Comparison of ENCODE assay signal across 8 mouse cellular contexts in genomic region chr4:130138441-130139213, GRCm38 (mm10). TPM values are rescaled to one million over a fixed set of nuclear protein-coding genes. Genes with fewer than 3 reads are reported as not detected.
A peak's percentile ranks its signal among the peaks of the same experiment; 100 is the strongest.
DNase-seq lines count a peak whose midpoint lies in the region; ATAC-seq lines count a peak whose summit lies in the region.

No protein-coding gene starts in this region.

- peaks cover 80% of the 10 kb centered on the region for H3K27me3 ChIP-seq in limb, embryonic 13.5 days
- peaks cover 30% of the 10 kb centered on the region for H3K27me3 ChIP-seq in midbrain, embryonic 15.5 days (replicated peaks)
- H3K27me3 ChIP-seq in splenic B cell, adult 2 months (ENCODE audit: control insufficient read depth, insufficient read depth, low read length, poor library complexity, severe bottlenecking) = no peaks in the 10 kb centered on the region

- peak overlapping the region; percentile 50 for H3K9ac ChIP-seq in limb, embryonic 13.5 days
- peak overlapping the region; percentile 55 for H3K9ac ChIP-seq in midbrain, embryonic 15.5 days

- peak; percentile 66 for DNase-seq in layer of hippocampus, adult 11-12 months (ENCODE audit: low spot score)
- no peak for DNase-seq in layer of hippocampus, adult 9-10 months (ENCODE audit: low spot score)
- peak; percentile 89 for DNase-seq in embryo, embryonic 11 days
- DNase-seq in heart, adult 11 months = peak; percentile 95
- peak; percentile 50 for DNase-seq in kidney, adult 11 months
- peak; percentile 56 for DNase-seq in splenic B cell, adult 2 months (ENCODE audit: low read depth, low spot score)

- H3K9me3 ChIP-seq in limb, embryonic 13.5 days = no peaks in the 10 kb centered on the region
- no peaks in the 10 kb centered on the region for H3K9me3 ChIP-seq in midbrain, embryonic 15.5 days

- no peak overlapping the region for H3K27ac ChIP-seq in limb, embryonic 13.5 days
- no peak overlapping the region for H3K27ac ChIP-seq in midbrain, embryonic 15.5 days

- peak; percentile 53; the same call in 1 of the 2 replicates for ATAC-seq in limb, embryonic 13.5 days (ENCODE audit: low FRiP score, low read depth)
- peak; percentile 72 for ATAC-seq in midbrain, embryonic 15.5 days (replicated peaks)

- H3K4me2 ChIP-seq in limb, embryonic 13.5 days (replicated peaks) = peak overlapping the region; percentile 77
- peak overlapping the region; percentile 98 for H3K4me2 ChIP-seq in midbrain, embryonic 15.5 days

- under 1% methylated on average over 47 of the region's 57 CpGs for WGBS in limb, embryonic 13.5 days
- WGBS in midbrain, embryonic 15.5 days = under 1% methylated on average over 46 of the region's 57 CpGs

- H3K4me3 ChIP-seq in limb, embryonic 13.5 days = peak overlapping the region; percentile 43
- peak overlapping the region; percentile 46 for H3K4me3 ChIP-seq in midbrain, embryonic 15.5 days

- H3K4me1 ChIP-seq in limb, embryonic 13.5 days = peaks cover 13% of the 10 kb centered on the region
- H3K4me1 ChIP-seq in midbrain, embryonic 15.5 days = peaks cover 28% of the 10 kb centered on the region

- no peaks in the 10 kb centered on the region for H3K36me3 ChIP-seq in limb, embryonic 13.5 days
- no peaks in the 10 kb centered on the region for H3K36me3 ChIP-seq in midbrain, embryonic 15.5 days (replicated peaks)
- H3K36me3 ChIP-seq in splenic B cell, adult 2 months (ENCODE audit: control insufficient read depth, insufficient read depth, low read length, poor library complexity, severe bottlenecking) = no peaks in the 10 kb centered on the region

RNA-seq across cellular contexts. Expression of gene Hcrtr1, which starts 0.5 kb away (rescaled TPM):
- polyA plus RNA-seq in limb, embryonic 13.5 days (2015; fragmentation: Nextera tagmentation; extraction: Ambion mirVana) = not detected in 2 replicates
- 3.3 and 3.6 TPM in 2 replicates for polyA plus RNA-seq in midbrain, embryonic 15.5 days (2015; fragmentation: Nextera tagmentation; extraction: Ambion mirVana)

RNA-seq across cellular contexts. Expression of gene Pef1, which starts 36.3 kb away (rescaled TPM):
- polyA plus RNA-seq in limb, embryonic 13.5 days (2015; fragmentation: Nextera tagmentation; extraction: Ambion mirVana) = 64.1 and 64.3 TPM in 2 replicates
- polyA plus RNA-seq in midbrain, embryonic 15.5 days (2015; fragmentation: Nextera tagmentation; extraction: Ambion mirVana) = 68.1 and 75.5 TPM in 2 replicates

RNA-seq across cellular contexts. Expression of gene Tinagl1, which starts 36.3 kb away (rescaled TPM):
- 13.5 and 14.0 TPM in 2 replicates for polyA plus RNA-seq in limb, embryonic 13.5 days (2015; fragmentation: Nextera tagmentation; extraction: Ambion mirVana)
- 5.1 and 6.4 TPM in 2 replicates for polyA plus RNA-seq in midbrain, embryonic 15.5 days (2015; fragmentation: Nextera tagmentation; extraction: Ambion mirVana)
